Mouse (Mus musculus) neural tube, embryonic 12.5 days (tissue): ENCODE data around the gene Hpdl. TPM values are rescaled to one million over a fixed set of nuclear protein-coding genes. Genes with fewer than 3 reads are reported as not detected.
A peak's percentile ranks its signal among the peaks of the same experiment; 100 is the strongest.

Experiments used
- ATAC-seq: fragments of 200-750 bp; cut with Nextera tagmentation; 2 replicates; pipeline ENCODE4 v1.8.0; 2017; ENCODE audit warnings: low read depth, mild to moderate bottlenecking, moderate TSS enrichment, moderate library complexity; ENCODE audit not compliant: low FRiP score
- H3K27ac ChIP-seq: fragments of 300-500 bp; sonication (generic); 2 replicates; pipeline ENCODE4 v1.5.1; 2016
- H3K27me3 ChIP-seq: fragments of 300-500 bp; sonication (generic); replicated peaks from 2 replicates; pipeline ENCODE4 v1.6.1; 2016; ENCODE audit warnings: mild to moderate bottlenecking
- H3K36me3 ChIP-seq: fragments of 300-500 bp; sonication (generic); 2 replicates; pipeline ENCODE4 v1.6.1; 2016; ENCODE audit warnings: mild to moderate bottlenecking
- H3K4me1 ChIP-seq: fragments of 300-500 bp; sonication (generic); 2 replicates; pipeline ENCODE4 v1.6.1; 2016
- H3K4me2 ChIP-seq: fragments of 300-500 bp; sonication (generic); replicated peaks from 2 replicates; pipeline ENCODE4 v1.6.1; 2016; ENCODE audit warnings: mild to moderate bottlenecking
- H3K4me3 ChIP-seq: fragments of 300-500 bp; sonication (generic); 2 replicates; pipeline ENCODE4 v1.5.1; 2016
- H3K9ac ChIP-seq: fragments of 300-500 bp; sonication (generic); 2 replicates; pipeline ENCODE4 v1.6.1; 2016; ENCODE audit warnings: mild to moderate bottlenecking
- H3K9me3 ChIP-seq: fragments of 300-500 bp; sonication (generic); 2 replicates; pipeline ENCODE4 v1.6.1; 2016; ENCODE audit warnings: mild to moderate bottlenecking
- WGBS: fragments of 180-500 bp; shearing (Covaris S2); methylation state at CpG from one replicate; pipeline ENCODE4 v1.1.7; 2016; 5-methylcytosine and 5-hydroxymethylcytosine counted together
- polyA plus RNA-seq: library from polyadenylated mRNA; unstranded; fragments of >200 nt; fragmentation: Nextera tagmentation; extraction: Ambion mirVana; gene quantifications from 2 replicates; pipeline ENCODE4 v1.2.1, GENCODE M21; 2016

The Hpdl gene
- polyA plus RNA-seq, 1 experiment from 2014 or later: 1.6 TPM

- H3K9me3 ChIP-seq: no peaks in the 10 kb centered on the region
- 87% methylated on average over 8 of the region's 8 CpGs for WGBS
- no peak overlapping the region for H3K4me3 ChIP-seq
- H3K27ac ChIP-seq: no peak overlapping the region
- no peaks in the 10 kb centered on the region for H3K4me1 ChIP-seq
- H3K4me2 ChIP-seq: no peak overlapping the region
- H3K36me3 ChIP-seq: no peaks in the 10 kb centered on the region
- no peak for ATAC-seq
- no peaks in the 10 kb centered on the region for H3K27me3 ChIP-seq
- H3K9ac ChIP-seq: no peak overlapping the region
Measured at GRCm38 (mm10) chr4:116792453-116792852, 29.1 kb downstream of the Hpdl start.

- peak; percentile 53; the same call in 1 of the 2 replicates for ATAC-seq
Measured at GRCm38 (mm10) chr4:116788956-116789355, 32.6 kb downstream of the Hpdl start.

DNA sequence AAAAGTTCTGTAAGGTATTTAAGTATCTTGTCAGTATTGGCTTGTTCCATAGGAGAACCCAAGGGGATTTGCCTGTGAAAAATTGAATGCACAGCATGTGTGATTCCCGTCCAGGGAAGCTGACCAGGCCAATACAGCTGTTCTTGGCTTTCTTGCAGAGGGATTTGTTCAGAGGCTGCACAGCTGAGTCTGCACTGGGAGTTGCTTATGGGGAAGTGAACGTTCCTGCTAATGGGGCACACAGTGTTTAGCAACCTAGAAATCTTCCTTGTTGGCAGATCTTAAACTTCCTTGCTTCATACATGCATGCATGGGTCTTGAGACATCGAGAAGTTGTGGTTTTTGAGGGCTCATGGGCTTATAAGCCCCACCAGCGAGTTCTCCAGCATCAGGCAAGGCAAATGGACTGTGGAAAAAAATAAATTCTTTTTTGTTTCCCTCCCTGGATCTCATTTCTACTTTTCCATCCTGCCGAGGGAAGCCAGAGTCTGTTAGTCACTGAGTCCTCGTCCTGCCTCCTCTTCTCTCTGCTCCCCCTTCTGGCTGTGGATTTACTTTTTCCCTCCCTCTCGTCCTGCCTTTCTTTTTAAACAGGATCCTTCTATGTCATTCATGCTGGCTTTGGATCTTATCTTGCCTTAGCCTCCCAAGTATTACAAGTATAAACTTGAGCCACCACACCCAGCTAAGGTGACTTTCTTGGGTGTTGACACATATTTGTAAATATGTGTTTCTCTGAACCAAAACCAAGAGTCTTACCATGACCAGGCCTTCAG is 33.3 kb downstream of the Hpdl start:
- 42% methylated on average over 7 of the region's 7 CpGs for WGBS
- no peak for ATAC-seq

More at GRCm38 (mm10) chr4:116788956-116789355, 32.6 kb downstream of the Hpdl start:
- Histone ChIP-seq H3K27me3 (no peaks in the 10 kb centered on the region), H3K9me3 (no peaks in the 10 kb centered on the region; the same call in 1 of the 2 replicates), H3K36me3 (no peaks in the 10 kb centered on the region), H3K4me1 (no peaks in the 10 kb centered on the region), H3K4me2 (no peak overlapping the region), H3K27ac (no peak overlapping the region), H3K9ac (no peak overlapping the region), H3K4me3 (no peak overlapping the region)
- WGBS: 12% methylated on average over 3 of the region's 3 CpGs

GRCm38 (mm10) chr4:116786587-116786986 is 34.9 kb downstream of the Hpdl start:
- ATAC-seq: no peak
- Histone ChIP-seq H3K9me3 (no peaks in the 10 kb centered on the region; the same call in 1 of the 2 replicates), H3K27me3 (no peaks in the 10 kb centered on the region), H3K27ac (no peak overlapping the region), H3K9ac (no peak overlapping the region), H3K4me3 (no peak overlapping the region), H3K36me3 (no peaks in the 10 kb centered on the region), H3K4me1 (peaks cover 11% of the 10 kb centered on the region; the same call in 1 of the 2 replicates), H3K4me2 (no peak overlapping the region)
- WGBS: 91% methylated on average over 1 of the region's 1 CpGs

More for the DNA sequence above, 33.3 kb downstream of the Hpdl start:
- Histone ChIP-seq H3K4me2 (no peak overlapping the region), H3K4me3 (no peak overlapping the region), H3K36me3 (no peaks in the 10 kb centered on the region), H3K9me3 (no peaks in the 10 kb centered on the region; the same call in 1 of the 2 replicates), H3K27me3 (no peaks in the 10 kb centered on the region), H3K27ac (no peak overlapping the region), H3K9ac (no peak overlapping the region), H3K4me1 (no peaks in the 10 kb centered on the region)

GRCm38 (mm10) chr4:116782171-116782570 is 39.3 kb downstream of the Hpdl start:
- H3K36me3 ChIP-seq: no peaks in the 10 kb centered on the region
- H3K9ac ChIP-seq: 0 out of 2 replicates have a peak overlapping the region, but pooled peaks have one; percentile 13
- no peak for ATAC-seq
- 3% methylated on average over 8 of the region's 8 CpGs for WGBS
- peaks cover 11% of the 10 kb centered on the region; the same call in 1 of the 2 replicates for H3K4me1 ChIP-seq
- no peak overlapping the region for H3K27ac ChIP-seq
- H3K27me3 ChIP-seq: no peaks in the 10 kb centered on the region
- H3K4me3 ChIP-seq: no peak overlapping the region
- no peaks in the 10 kb centered on the region; the same call in 1 of the 2 replicates for H3K9me3 ChIP-seq
- H3K4me2 ChIP-seq: no peak overlapping the region; the same call in 1 of the 2 replicates

DNA sequence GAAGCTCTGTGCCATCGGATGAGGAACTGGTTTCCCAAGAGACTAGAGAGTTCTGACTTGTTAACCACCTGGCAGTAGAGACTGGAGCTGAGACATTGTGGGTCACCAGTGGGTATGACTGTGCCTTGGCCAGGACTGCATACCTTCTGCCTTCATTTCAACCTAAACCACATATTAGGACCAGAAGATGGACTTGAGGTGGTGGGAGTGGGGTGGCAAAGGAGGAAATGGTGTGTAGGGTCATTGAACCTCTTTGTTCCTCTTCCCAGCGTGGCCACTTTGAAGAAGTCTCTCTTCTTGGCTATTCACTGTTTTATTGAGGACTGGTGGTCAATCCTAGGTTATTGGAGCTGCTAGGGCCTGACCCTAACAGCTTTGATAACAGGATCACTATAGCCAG is 40.1 kb downstream of the Hpdl start:
- 13% methylated on average over 2 of the region's 2 CpGs for WGBS
- H3K9me3 ChIP-seq: no peaks in the 10 kb centered on the region; the same call in 1 of the 2 replicates
- H3K27me3 ChIP-seq: no peaks in the 10 kb centered on the region
- H3K4me3 ChIP-seq: no peak overlapping the region
- no peak overlapping the region for H3K4me2 ChIP-seq
- H3K9ac ChIP-seq: no peak overlapping the region
- ATAC-seq: no peak
- no peak overlapping the region for H3K27ac ChIP-seq
- H3K36me3 ChIP-seq: no peaks in the 10 kb centered on the region
- peaks cover 11% of the 10 kb centered on the region; the same call in 1 of the 2 replicates for H3K4me1 ChIP-seq

DNA sequence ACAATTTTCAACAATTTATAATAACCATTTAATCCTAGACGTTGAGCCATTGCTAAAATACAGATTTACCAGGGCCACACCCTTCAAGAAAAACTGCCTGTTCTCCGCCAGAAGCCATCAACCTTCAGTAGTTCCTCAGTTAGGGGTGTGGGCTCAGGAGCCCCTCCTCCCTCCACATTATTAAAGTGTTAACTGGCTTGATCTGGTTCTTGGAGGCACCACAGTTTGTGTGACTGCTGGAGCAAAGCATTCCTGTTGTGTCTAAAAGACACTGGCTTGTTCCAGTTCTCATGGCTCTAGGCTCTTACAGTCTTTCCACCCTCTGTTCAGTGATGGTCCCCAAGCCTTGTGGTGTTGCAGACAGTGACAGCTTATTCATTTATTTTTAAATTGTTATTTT is 41.0 kb downstream of the Hpdl start:
- 73% methylated on average over 2 of the region's 2 CpGs for WGBS
- no peak overlapping the region for H3K4me3 ChIP-seq
- no peak overlapping the region for H3K27ac ChIP-seq
- no peaks in the 10 kb centered on the region for H3K9me3 ChIP-seq
- H3K27me3 ChIP-seq: no peaks in the 10 kb centered on the region
- no peak overlapping the region for H3K4me2 ChIP-seq
- H3K4me1 ChIP-seq: peaks cover 11% of the 10 kb centered on the region; the same call in 1 of the 2 replicates
- H3K9ac ChIP-seq: no peak overlapping the region
- no peak for ATAC-seq
- H3K36me3 ChIP-seq: no peaks in the 10 kb centered on the region

- H3K36me3 ChIP-seq: no peaks in the 10 kb centered on the region
- peaks cover 5% of the 10 kb centered on the region; the same call in 1 of the 2 replicates for H3K4me1 ChIP-seq
- no peaks in the 10 kb centered on the region for H3K27me3 ChIP-seq
- no peak overlapping the region for H3K4me2 ChIP-seq
- ATAC-seq: no peak
- H3K4me3 ChIP-seq: no peak overlapping the region
- no peak overlapping the region for H3K27ac ChIP-seq
- no peaks in the 10 kb centered on the region for H3K9me3 ChIP-seq
- 79% methylated on average over 3 of the region's 3 CpGs for WGBS
- H3K9ac ChIP-seq: no peak overlapping the region
Measured at GRCm38 (mm10) chr4:116777079-116777478, 44.4 kb downstream of the Hpdl start.

- H3K4me2 ChIP-seq: no peak overlapping the region
- ATAC-seq: no peak
- H3K4me1 ChIP-seq: no peaks in the 10 kb centered on the region
- 96% methylated on average over 5 of the region's 5 CpGs for WGBS
- H3K4me3 ChIP-seq: no peak overlapping the region
- no peaks in the 10 kb centered on the region for H3K27me3 ChIP-seq
- no peak overlapping the region for H3K9ac ChIP-seq
- H3K27ac ChIP-seq: no peak overlapping the region
- H3K9me3 ChIP-seq: no peaks in the 10 kb centered on the region
- no peaks in the 10 kb centered on the region for H3K36me3 ChIP-seq
Measured at GRCm38 (mm10) chr4:116776391-116776790, 45.1 kb downstream of the Hpdl start.

Other genes with a start within 250 kb of the Hpdl start
- gene Ccdc17, start 225.1 kb downstream of the Hpdl start, polyA plus RNA-seq: 3.5 and 3.8 TPM in 2 replicates
- gene Nasp, start 193.8 kb downstream of the Hpdl start, polyA plus RNA-seq: 172 and 173 TPM in 2 replicates
- gene Akr1a1, start 170.0 kb downstream of the Hpdl start, polyA plus RNA-seq: 583 and 599 TPM in 2 replicates
- 660 and 722 TPM in 2 replicates for gene Prdx1, start 136.2 kb downstream of the Hpdl start, polyA plus RNA-seq
- 28.0 and 30.9 TPM in 2 replicates for gene Mmachc, start 113.3 kb downstream of the Hpdl start, polyA plus RNA-seq
- gene Ccdc163, start 113.2 kb downstream of the Hpdl start, polyA plus RNA-seq: 22.0 and 23.5 TPM in 2 replicates
- 6.4 and 6.5 TPM in 2 replicates for gene Tesk2, start 100.8 kb downstream of the Hpdl start, polyA plus RNA-seq
- gene Toe1, start 14.1 kb downstream of the Hpdl start, polyA plus RNA-seq: 31.3 and 32.0 TPM in 2 replicates
- 13.6 and 14.5 TPM in 2 replicates for gene Mutyh, start 14.0 kb downstream of the Hpdl start, polyA plus RNA-seq
- 10.2 and 10.4 TPM in 2 replicates for gene Zswim5, start 55.7 kb upstream of the Hpdl start, polyA plus RNA-seq
- gene Urod, start 172.7 kb upstream of the Hpdl start, polyA plus RNA-seq: 84.7 and 93.0 TPM in 2 replicates
- 23.8 and 24.0 TPM in 2 replicates for gene Hectd3, start 173.6 kb upstream of the Hpdl start, polyA plus RNA-seq
- 45.4 and 48.6 TPM in 2 replicates for gene Eif2b3, start 197.7 kb upstream of the Hpdl start, polyA plus RNA-seq